Mouse (Mus musculus) layer of hippocampus, adult 8-10 months (tissue): ENCODE data around the gene Efcab10. TPM values are rescaled to one million over a fixed set of nuclear protein-coding genes. Genes with fewer than 3 reads are reported as not detected.

Source experiments
- DNase-seq, 2 experiments: peaks; one replicate each; pipeline ENCODE4 v3.0.0; 2022; ENCODE audit warnings: low spot score in 2 of 2
- total RNA-seq, 4 experiments: library from RNA; stranded (reverse); gene quantifications; 2 replicates each; pipeline ENCODE4 v1.2.4; 2022

Efcab10 gene
- 1 to 10 TPM; 1.0 to 4.4 (median 2.0) TPM for total RNA-seq

GRCm38 (mm10) chr12:33394804-33395623 is at the start of gene Efcab10:
Efcab10 (plus strand) TSS chr12:33394854.
- peak; percentile 49 to 65 for DNase-seq

GRCm38 (mm10) chr12:33344970-33345772 is 49.5 kb upstream of the Efcab10 start:
- no peak for DNase-seq

GRCm38 (mm10) chr12:33345773-33346435 is 48.8 kb upstream of the Efcab10 start:
- DNase-seq = no peak

- DNase-seq = no peak
Measured at GRCm38 (mm10) chr12:33352671-33353070, 42.0 kb upstream of the Efcab10 start.

- DNase-seq = no peak
Measured at GRCm38 (mm10) chr12:33358345-33358744, 36.3 kb upstream of the Efcab10 start.

- DNase-seq = no peak
Measured at GRCm38 (mm10) chr12:33359209-33359608, 35.4 kb upstream of the Efcab10 start.

- DNase-seq = no peak
Measured at GRCm38 (mm10) chr12:33359878-33360482, 34.7 kb upstream of the Efcab10 start.

- peak; percentile 40 to 78 for DNase-seq
Measured at GRCm38 (mm10) chr12:33360729-33361128, 33.9 kb upstream of the Efcab10 start.

- DNase-seq = no peak
Measured at GRCm38 (mm10) chr12:33364511-33364910, 30.1 kb upstream of the Efcab10 start.

GRCm38 (mm10) chr12:33365133-33365532 is 29.5 kb upstream of the Efcab10 start:
- DNase-seq = no peak

- DNase-seq = no peak
Measured at GRCm38 (mm10) chr12:33369555-33369954, 25.1 kb upstream of the Efcab10 start.

- DNase-seq = peak; percentile 67 to 75
Measured at GRCm38 (mm10) chr12:33379624-33380445, 14.8 kb upstream of the Efcab10 start.

GRCm38 (mm10) chr12:33388842-33389241 is 5.8 kb upstream of the Efcab10 start:
- DNase-seq = peak; percentile 54 to 82

GRCm38 (mm10) chr12:33390844-33391560 is 3.7 kb upstream of the Efcab10 start:
- no peak for DNase-seq

GRCm38 (mm10) chr12:33403265-33403693 is 8.6 kb downstream of the Efcab10 start:
- no peak for DNase-seq

- DNase-seq = no peak
Measured at GRCm38 (mm10) chr12:33404996-33405395, 10.3 kb downstream of the Efcab10 start.

- peak; percentile 31 to 35 for DNase-seq
Measured at GRCm38 (mm10) chr12:33405398-33406026, 10.9 kb downstream of the Efcab10 start.

- DNase-seq = no peak
Measured at GRCm38 (mm10) chr12:33411580-33412151, 17.0 kb downstream of the Efcab10 start.

- DNase-seq = peak; percentile 50 to 66
Measured at GRCm38 (mm10) chr12:33424329-33424728, 29.7 kb downstream of the Efcab10 start.
